Mouse (Mus musculus) spleen, adult 2 months (tissue): ENCODE measurements around the gene Ifit1bl1. TPM values are rescaled to one million over a fixed set of nuclear protein-coding genes. Genes with fewer than 3 reads are reported as not detected.
A peak's percentile ranks its signal among the peaks of the same experiment; 100 is the strongest.
"Not testable (repeated sequence)": the region's sequence is repeated elsewhere in the genome, so short reads cannot be mapped to it uniquely, and the experiment has no call there.

ENCODE experiments used
- DNase-seq, 2 experiments: peaks; one replicate each; pipeline versions ENCODE4 v3.0.0 to v3.0.0-alpha.2; 2012 to 2021; ENCODE audit warnings: low spot score in 2 of 2, low read depth in 1 of 2
- H3K27ac ChIP-seq: fragments of 200-500 bp; 2 replicates; pipeline ENCODE4 v1.5.1; 2012; ENCODE audit warnings: low read length, inconsistent platforms; ENCODE audit not compliant: insufficient read depth
- H3K27me3 ChIP-seq: fragments of 200-500 bp; 2 replicates; pipeline ENCODE4 v1.6.1; 2012; ENCODE audit warnings: mild to moderate bottlenecking, moderate library complexity, low read length, inconsistent platforms; ENCODE audit not compliant: control insufficient read depth, insufficient read depth
- H3K36me3 ChIP-seq: fragments of 200-500 bp; 2 replicates; pipeline ENCODE4 v1.6.1; 2012; ENCODE audit warnings: mild to moderate bottlenecking, low read length, inconsistent platforms; ENCODE audit not compliant: control insufficient read depth, insufficient read depth
- H3K4me1 ChIP-seq: fragments of 200-500 bp; 2 replicates; pipeline ENCODE4 v1.6.1; 2011; ENCODE audit warnings: inconsistent platforms; ENCODE audit not compliant: control insufficient read depth, insufficient read depth, insufficient read length
- H3K4me3 ChIP-seq: fragments of 200-500 bp; 2 replicates; pipeline ENCODE4 v1.5.1; 2011; ENCODE audit warnings: mild to moderate bottlenecking, inconsistent platforms; ENCODE audit not compliant: insufficient read depth, insufficient read length; ENCODE audit errors: extremely low read depth
- CTCF ChIP-seq: fragments of 200-500 bp; IDR thresholded peaks from 2 replicates; pipeline ENCODE4 v1.5.1; 2011; ENCODE audit warnings: mild to moderate bottlenecking, inconsistent platforms; ENCODE audit not compliant: insufficient read depth, insufficient read length, insufficient replicate concordance; ENCODE audit errors: extremely low read depth
- POLR2A ChIP-seq: fragments of 200-500 bp; IDR thresholded peaks from 2 replicates; pipeline ENCODE4 v1.6.1; 2011; ENCODE audit warnings: low read depth, low read length, inconsistent platforms
- WGBS: fragments of 180-500 bp; shearing (Covaris S2); methylation state at CpG from one replicate; pipeline ENCODE4 v1.1.7; 2018; 5-methylcytosine and 5-hydroxymethylcytosine counted together
- polyA plus RNA-seq: library from polyadenylated mRNA; depleted of rRNA; stranded (reverse); fragments of >200 nt; gene quantifications from 2 replicates; pipeline ENCODE4 v1.2.3, GENCODE M21; 2012

Gene Ifit1bl1
- polyA plus RNA-seq, 1 experiment: 1.9 TPM

DNA sequence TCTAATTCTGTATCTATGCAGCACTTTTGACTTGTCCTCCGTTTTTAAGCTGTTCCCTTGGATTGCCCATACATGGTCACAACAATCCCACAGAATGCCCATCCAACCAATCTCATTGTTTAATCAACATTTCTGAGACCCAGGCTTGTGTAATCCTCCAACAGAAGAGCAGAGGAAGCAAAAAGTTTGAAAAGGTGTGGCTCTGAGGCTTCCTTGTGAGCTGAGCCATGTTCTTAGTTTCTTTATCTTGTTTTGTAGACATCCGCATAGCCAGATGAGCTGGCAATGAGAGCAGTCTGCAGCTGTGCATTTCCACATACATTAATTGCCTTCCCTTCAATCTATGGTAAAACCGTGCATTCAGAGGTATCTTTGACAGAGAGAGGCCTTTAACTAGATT lies 3.7 kb upstream of the Ifit1bl1 start:
- WGBS: 82% methylated on average over 3 of the region's 3 CpGs
- H3K4me3 ChIP-seq: no peak overlapping the region
- H3K4me1 ChIP-seq: peaks cover 17% of the 10 kb centered on the region
- H3K27ac ChIP-seq: no peak overlapping the region; the same call in 1 of the 2 replicates
- H3K27me3 ChIP-seq: no peaks in the 10 kb centered on the region
- TF ChIP-seq CTCF: no peak
- TF ChIP-seq POLR2A: no peak
- DNase-seq: no peak
- H3K36me3 ChIP-seq: no peaks in the 10 kb centered on the region

DNA sequence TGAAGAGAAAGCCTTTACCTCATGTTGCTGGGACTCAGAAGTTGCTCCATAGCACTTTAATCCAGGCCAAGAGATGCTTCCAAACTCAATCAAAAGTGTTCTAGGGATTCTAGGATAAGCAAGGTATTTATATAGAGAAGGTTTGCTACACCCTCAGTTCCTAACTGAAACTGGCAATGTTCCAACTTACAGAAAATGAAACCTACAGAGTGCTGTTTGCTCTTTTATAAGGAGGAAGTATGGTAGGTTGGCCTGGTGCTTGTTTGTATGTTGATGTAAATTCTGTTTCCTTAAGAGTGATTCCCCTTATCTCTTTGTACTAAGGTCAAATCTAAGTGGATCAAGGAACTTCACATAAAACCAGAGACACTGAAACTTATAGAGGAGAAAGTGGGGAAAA lies 2.5 kb downstream of the Ifit1bl1 start:
- not testable (repeated sequence) for H3K27me3 ChIP-seq, H3K27ac ChIP-seq, H3K36me3 ChIP-seq, H3K4me3 ChIP-seq
- DNase-seq: peak in 1 of 2 experiments; percentile 77
- H3K4me1 ChIP-seq: peaks cover 11% of the 10 kb centered on the region; the same call in 1 of the 2 replicates

DNA sequence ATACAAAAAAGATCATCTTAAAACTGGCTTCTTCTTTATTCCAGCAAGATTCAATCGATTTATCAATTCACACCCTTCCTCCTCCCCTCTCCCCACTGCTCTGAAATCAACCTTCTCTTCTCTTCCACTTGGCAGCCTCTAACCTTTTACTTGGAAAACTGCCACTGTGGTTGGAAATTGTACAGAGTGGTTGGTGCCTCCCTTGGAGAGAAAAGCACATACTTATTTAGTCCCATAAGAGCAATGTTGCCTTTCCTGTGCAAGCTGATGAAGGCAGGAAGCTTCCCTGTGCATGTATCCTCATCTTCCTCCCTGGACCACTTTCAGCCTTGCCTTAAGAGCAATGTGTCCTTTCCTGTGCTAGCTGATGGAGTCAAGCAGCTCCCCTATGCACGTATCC lies 3.4 kb downstream of the Ifit1bl1 start:
- Histone ChIP-seq H3K4me3 (no peak overlapping the region), H3K27ac (no peak overlapping the region), H3K4me1 (peaks cover 14% of the 10 kb centered on the region; the same call in 1 of the 2 replicates), H3K27me3 (no peaks in the 10 kb centered on the region), H3K36me3 (no peaks in the 10 kb centered on the region)
- 77% methylated on average over 2 of the region's 2 CpGs for WGBS
- DNase-seq: no peak
- TF ChIP-seq POLR2A (no peak), CTCF (no peak)

DNA sequence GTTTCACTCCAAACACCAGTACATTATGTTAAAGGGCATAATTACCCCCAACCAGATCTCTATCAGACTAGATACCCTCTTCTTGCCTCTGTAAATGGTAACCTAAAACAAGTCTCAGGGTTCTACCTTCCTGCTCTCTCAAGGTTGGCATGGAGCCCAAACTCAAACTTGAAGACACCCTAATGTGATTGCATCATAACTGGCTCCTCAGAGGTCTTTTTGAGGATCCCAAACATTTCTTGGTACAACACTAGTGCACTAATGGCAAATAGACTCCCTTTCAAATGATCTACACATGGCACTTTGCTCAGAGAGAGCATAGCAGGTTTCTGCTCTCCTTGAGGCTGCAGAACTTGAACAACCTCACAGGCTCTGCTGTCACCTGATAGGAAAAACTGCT lies 4.9 kb downstream of the Ifit1bl1 start:
- no peak for DNase-seq
- Histone ChIP-seq H3K36me3 (no peaks in the 10 kb centered on the region), H3K4me3 (no peak overlapping the region), H3K27me3 (no peaks in the 10 kb centered on the region), H3K4me1 (peaks cover 11% of the 10 kb centered on the region; the same call in 1 of the 2 replicates), H3K27ac (peak overlapping the region; percentile 1; the same call in 1 of the 2 replicates)
- no peak for TF ChIP-seq POLR2A
- TF ChIP-seq CTCF: no peak

DNA sequence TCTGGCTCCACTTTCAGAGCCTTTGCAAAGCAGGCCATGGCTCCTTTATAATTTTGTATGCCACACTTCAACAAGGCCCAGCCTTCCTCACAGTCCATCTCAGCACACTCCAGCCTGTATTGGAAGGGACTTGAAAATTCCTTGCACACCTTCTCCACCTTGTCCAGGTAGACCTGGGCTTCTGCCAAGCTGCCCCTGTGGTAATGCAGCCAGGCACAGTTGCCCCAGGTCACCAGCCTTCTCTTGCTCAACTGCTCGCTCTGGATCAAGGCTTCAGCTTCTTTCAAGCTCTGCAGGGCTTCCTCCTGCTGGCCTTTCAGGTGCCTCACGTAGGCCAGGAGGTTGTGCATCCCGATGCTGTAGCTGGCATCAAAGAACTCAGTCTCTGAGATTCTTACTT lies 7.2 kb downstream of the Ifit1bl1 start:
- 84% methylated on average over 3 of the region's 3 CpGs for WGBS
- not testable (repeated sequence) for H3K27me3 ChIP-seq, H3K4me1 ChIP-seq, H3K36me3 ChIP-seq, H3K4me3 ChIP-seq, DNase-seq, H3K27ac ChIP-seq

DNA sequence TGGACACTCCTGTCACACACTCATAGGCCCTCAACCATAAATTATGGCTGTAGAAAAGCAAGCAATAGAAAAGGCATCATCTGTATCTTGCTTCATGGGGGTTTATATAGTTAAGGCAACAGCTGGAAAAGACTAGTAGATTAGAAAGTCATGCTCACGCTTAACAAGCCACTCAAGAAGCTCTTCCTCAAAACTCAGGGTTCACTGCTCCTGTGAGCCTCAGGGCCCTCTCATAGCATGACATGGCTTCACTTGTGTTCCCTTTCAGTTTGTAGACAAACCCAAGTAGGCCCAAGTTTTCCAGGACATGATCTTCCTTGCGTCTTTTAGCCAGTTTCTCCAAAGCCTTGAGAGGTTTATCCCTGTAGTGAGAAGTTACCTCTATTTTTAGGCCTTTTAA lies 8.3 kb downstream of the Ifit1bl1 start:
- Histone ChIP-seq H3K36me3 (no peaks in the 10 kb centered on the region), H3K27ac (no peak overlapping the region), H3K4me3 (no peak overlapping the region), H3K4me1 (peaks cover 8% of the 10 kb centered on the region; the same call in 1 of the 2 replicates), H3K27me3 (no peaks in the 10 kb centered on the region)
- DNase-seq: no peak
- TF ChIP-seq POLR2A: no peak
- TF ChIP-seq CTCF: no peak
- 68% methylated on average over 2 of the region's 2 CpGs for WGBS

DNA sequence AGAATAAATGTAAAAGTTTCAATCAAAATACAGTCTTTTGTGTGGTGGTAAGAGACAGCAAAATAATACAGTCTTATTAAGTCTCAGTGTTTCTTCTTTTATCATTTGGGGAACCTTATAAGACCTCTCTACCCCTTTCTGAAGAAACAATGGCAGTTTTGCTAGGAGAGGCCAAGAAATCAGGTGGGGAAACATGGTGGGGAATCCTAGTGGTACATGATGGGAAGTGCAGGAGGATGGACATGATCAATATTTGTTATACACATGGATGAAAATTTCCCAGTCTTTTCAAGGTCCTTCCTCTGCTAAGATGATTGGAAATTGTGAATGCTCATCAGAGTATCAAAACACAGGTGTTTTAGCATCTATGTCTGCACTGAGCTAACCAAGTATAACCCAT lies 12.8 kb downstream of the Ifit1bl1 start:
- Histone ChIP-seq H3K27me3 (no peaks in the 10 kb centered on the region), H3K4me3 (no peak overlapping the region), H3K4me1 (peaks cover 5% of the 10 kb centered on the region; the same call in 1 of the 2 replicates), H3K36me3 (no peaks in the 10 kb centered on the region), H3K27ac (no peak overlapping the region)
- no peak for DNase-seq
- TF ChIP-seq POLR2A (no peak), CTCF (no peak)

DNA sequence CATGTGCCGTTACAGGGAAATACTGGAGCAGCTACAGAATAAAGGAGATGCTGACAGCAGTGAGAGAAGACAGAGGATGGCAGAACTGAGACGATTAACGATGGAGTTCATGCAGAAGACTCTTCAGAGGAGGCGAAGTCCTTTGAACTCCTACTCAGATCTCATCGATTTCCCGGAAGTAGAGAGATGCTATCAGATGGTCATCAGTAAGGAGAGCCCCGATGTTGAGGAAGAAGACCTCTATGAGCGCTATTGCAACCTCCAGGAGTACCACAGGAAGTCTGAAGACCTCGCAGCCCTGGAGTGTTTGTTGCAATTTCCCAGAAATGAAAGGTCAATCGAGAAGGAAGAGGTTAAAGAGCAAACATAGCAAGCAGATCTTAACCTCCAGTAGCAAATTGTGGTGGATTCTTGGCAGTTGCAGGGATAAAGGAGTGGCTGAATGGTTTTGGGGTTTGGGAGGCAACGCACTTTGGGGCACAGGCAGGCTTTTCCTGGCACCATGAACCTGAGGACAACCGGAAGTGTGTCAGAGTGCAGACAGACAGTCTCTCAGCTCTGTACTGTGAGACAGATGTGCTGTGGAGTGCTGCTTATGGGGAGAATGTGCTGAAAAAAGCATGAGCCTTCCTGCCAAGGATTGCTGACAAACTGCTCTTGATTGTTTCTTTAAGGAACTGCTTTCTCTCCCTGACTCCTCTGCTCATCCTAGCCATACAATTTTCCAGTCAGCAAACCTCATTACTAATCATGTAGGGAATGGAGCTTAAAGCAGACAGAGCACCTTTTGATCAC lies 13.7 kb downstream of the Ifit1bl1 start:
- WGBS: 64% methylated on average over 8 of the region's 12 CpGs
- H3K4me3 ChIP-seq, H3K4me1 ChIP-seq, H3K27me3 ChIP-seq, DNase-seq, H3K36me3 ChIP-seq: not testable (repeated sequence)
- H3K27ac ChIP-seq: peak overlapping the region; percentile 57; the same call in 1 of the 2 replicates

DNA sequence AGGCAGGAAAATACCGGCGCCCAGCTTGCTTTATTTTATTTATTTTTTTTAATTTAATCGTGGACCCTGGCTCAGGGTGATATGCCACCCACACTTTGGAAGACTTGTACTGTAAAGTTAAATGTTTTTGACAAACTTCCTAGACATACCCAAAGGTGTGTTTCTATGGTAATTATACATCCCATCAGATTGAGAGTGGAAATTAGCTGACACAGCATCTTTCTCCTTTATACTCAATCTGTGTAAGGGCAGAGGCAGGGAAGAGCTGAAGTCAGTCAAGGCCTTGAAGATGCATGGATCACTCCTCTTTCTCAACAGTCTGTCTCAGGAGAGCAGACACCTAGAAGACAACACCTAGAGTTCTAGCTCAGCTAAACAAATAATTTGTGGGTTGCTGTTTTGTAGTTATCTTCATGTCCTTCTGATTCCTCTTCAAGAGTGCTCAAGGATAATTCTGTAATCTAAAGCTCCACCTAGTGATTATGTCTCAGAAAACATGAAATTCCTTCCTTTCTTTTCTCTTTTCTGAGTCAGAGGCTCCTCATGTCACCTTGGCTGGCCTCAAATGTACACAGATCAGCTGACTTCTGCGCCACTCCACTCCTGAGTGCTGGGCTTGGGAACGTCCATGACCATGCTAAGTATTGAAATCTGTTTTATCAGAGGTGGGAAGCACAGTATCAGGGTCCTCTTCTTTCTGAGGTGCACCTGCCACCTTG lies 15.9 kb downstream of the Ifit1bl1 start:
- WGBS: 68% methylated on average over 5 of the region's 5 CpGs
- not testable (repeated sequence) for H3K4me1 ChIP-seq, DNase-seq, H3K27me3 ChIP-seq, H3K36me3 ChIP-seq, H3K4me3 ChIP-seq, H3K27ac ChIP-seq
